Mouse (Mus musculus): ENCODE data around the gene Tnni2. TPM values are rescaled to one million over a fixed set of nuclear protein-coding genes. Genes with fewer than 3 reads are reported as not detected.
"Not testable (repeated sequence)": the region's sequence is repeated elsewhere in the genome, so short reads cannot be mapped to it uniquely, and the experiment has no call there.

Tnni2 gene
- total and polyA plus RNA-seq, 2 experiments from 2014 or later = 0.46 TPM; not detected in 1

DNA sequence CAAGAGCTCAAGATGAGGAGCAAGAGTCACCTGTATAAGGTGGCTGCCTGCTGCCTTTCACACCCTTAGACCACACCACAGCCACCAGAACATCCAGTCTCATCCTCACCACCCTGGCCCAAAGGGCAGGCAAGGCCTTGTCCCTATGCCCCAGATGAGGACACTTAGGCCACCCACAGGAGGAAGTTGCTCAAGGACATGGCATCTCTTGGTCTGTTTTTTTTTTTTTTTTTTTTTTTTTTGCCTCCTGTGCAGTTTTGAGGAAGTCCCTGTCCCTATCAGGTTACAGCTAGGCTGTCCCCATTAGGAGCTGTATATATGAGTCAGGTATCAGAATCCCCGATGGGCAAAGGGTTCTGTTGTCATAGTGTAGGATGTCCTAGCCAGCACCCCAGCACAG lies 42.4 kb upstream of the Tnni2 start:
- no peak overlapping the region for H3K4me2 ChIP-seq (ENCODE audit: low read depth, low read length, poor library complexity, severe bottlenecking)
- no peaks in the 10 kb centered on the region for H3K36me3 ChIP-seq (ENCODE audit: insufficient read depth, low read length)
- DNase-seq (ENCODE audit: low spot score) (no peak), ATAC-seq (ENCODE audit: low FRiP score) (no peak)
- no peaks in the 10 kb centered on the region for H3K9me3 ChIP-seq (ENCODE audit: low read length)
- no peak overlapping the region for H3K4me3 ChIP-seq (ENCODE audit: low read depth, low read length)
- H3K27me3 ChIP-seq (ENCODE audit: insufficient read depth, low read length) = no peaks in the 10 kb centered on the region
- 78% methylated on average over 1 of the region's 1 CpGs for WGBS
- TF ChIP-seq CTCF (IDR thresholded peaks at IDR 0.05) = no peak
- H3K9ac ChIP-seq (replicated peaks; ENCODE audit: low read length, poor library complexity, severe bottlenecking) = no peak overlapping the region
- no peaks in the 10 kb centered on the region for H3K4me1 ChIP-seq (ENCODE audit: insufficient read depth, low read length)
- H3K27ac ChIP-seq (ENCODE audit: low read depth, low read length) = no peak overlapping the region

DNA sequence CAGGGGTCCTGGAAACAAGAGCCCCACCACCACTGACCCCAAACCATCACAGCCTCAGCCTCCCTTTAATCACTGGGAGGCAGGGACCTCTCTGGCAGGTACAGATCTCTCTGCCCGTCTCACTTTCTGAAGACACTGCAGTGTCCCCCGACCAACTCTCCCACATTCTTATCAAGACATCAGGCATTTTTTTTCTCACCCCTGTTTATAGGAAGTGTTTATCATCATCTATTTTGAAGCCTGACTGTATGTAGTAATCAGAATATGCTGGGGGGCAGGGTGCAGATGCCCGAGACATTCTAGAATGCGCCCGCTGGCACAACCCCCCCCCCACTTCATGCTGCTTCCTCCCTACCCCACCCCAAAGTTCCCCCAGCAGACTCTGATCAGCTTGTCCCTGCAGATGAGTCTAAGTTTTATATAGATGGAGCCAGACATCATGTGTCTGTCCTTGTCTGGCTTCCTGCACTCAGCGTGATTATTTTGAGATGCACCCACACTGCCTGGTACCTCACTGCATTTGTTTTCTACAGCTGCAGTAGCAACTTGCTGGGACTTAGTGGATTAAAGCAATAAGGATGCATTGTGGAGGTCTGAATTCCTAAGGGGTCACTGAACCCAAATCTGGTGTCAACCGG lies 41.4 kb upstream of the Tnni2 start:
- no peak overlapping the region for H3K27ac ChIP-seq (ENCODE audit: low read depth, low read length)
- DNase-seq (ENCODE audit: low spot score) (no peak), ATAC-seq (ENCODE audit: low FRiP score) (no peak)
- H3K9me3 ChIP-seq (ENCODE audit: low read length) = no peaks in the 10 kb centered on the region
- H3K9ac ChIP-seq (replicated peaks; ENCODE audit: low read length, poor library complexity, severe bottlenecking) = no peak overlapping the region
- TF ChIP-seq CTCF (IDR thresholded peaks at IDR 0.05) = no peak
- no peaks in the 10 kb centered on the region for H3K36me3 ChIP-seq (ENCODE audit: insufficient read depth, low read length)
- H3K27me3 ChIP-seq (ENCODE audit: insufficient read depth, low read length) = no peaks in the 10 kb centered on the region
- 53% methylated on average over 7 of the region's 7 CpGs for WGBS
- H3K4me1 ChIP-seq (ENCODE audit: insufficient read depth, low read length) = no peaks in the 10 kb centered on the region
- H3K4me3 ChIP-seq (ENCODE audit: low read depth, low read length) = no peak overlapping the region
- H3K4me2 ChIP-seq (ENCODE audit: low read depth, low read length, poor library complexity, severe bottlenecking) = no peak overlapping the region

DNA sequence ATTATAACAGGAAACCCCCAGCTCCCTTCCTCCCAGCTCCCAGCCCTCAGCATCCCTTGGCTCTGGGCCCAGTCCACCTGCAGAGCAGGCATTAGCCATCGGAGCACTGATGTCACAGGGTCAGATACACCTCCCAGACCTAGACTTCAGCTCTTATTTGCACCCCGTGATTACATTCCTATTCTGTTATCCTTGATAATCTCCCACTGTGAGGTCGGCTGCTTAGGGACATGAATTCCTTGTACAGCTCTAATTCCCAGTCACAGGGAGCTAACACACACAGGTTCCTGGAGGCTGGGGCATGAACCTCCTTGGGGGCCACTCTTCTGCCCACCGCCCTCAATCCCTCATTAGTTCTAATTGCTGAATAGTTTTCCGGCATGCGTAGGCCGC lies 40.9 kb upstream of the Tnni2 start:
- no peaks in the 10 kb centered on the region for H3K27me3 ChIP-seq (ENCODE audit: insufficient read depth, low read length)
- H3K36me3 ChIP-seq (ENCODE audit: insufficient read depth, low read length) = no peaks in the 10 kb centered on the region
- H3K4me2 ChIP-seq (ENCODE audit: low read depth, low read length, poor library complexity, severe bottlenecking) = no peak overlapping the region
- H3K9me3 ChIP-seq (ENCODE audit: low read length) = no peaks in the 10 kb centered on the region
- DNase-seq (ENCODE audit: low spot score) (no peak), ATAC-seq (ENCODE audit: low FRiP score) (no peak)
- no peak overlapping the region for H3K9ac ChIP-seq (replicated peaks; ENCODE audit: low read length, poor library complexity, severe bottlenecking)
- 30% methylated on average over 7 of the region's 7 CpGs for WGBS
- TF ChIP-seq CTCF (IDR thresholded peaks at IDR 0.05) = no peak
- no peak overlapping the region for H3K27ac ChIP-seq (ENCODE audit: low read depth, low read length)
- H3K4me1 ChIP-seq (ENCODE audit: insufficient read depth, low read length) = no peaks in the 10 kb centered on the region
- no peak overlapping the region for H3K4me3 ChIP-seq (ENCODE audit: low read depth, low read length)

DNA sequence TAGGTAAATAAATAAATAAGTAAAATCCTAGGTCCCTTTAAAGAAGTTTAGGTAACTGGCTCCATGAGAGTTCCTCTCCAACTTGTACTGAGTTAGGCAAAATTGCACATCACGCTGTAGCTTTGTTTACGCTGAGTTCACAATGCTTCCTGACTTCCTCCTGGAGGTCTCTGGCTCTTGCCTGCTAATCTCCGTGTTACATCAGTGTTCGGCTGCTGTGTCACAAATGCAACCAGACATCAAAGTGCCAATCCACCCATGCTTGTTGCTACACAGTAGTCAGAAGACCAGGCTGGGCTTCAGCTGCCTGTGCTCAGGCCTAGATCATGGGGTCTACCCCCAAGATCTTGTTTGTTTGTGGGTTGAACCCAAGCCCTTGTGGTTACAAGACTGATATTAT lies 38.0 kb upstream of the Tnni2 start:
- Histone ChIP-seq H3K4me3 (ENCODE audit: low read depth, low read length) (no peak overlapping the region), H3K36me3 (ENCODE audit: insufficient read depth, low read length) (no peaks in the 10 kb centered on the region), H3K27ac (ENCODE audit: low read depth, low read length) (no peak overlapping the region), H3K4me2 (ENCODE audit: low read depth, low read length, poor library complexity, severe bottlenecking) (no peak overlapping the region), H3K9ac (replicated peaks; ENCODE audit: low read length, poor library complexity, severe bottlenecking) (no peak overlapping the region), H3K4me1 (ENCODE audit: insufficient read depth, low read length) (no peaks in the 10 kb centered on the region), H3K9me3 (ENCODE audit: low read length) (no peaks in the 10 kb centered on the region), H3K27me3 (ENCODE audit: insufficient read depth, low read length) (no peaks in the 10 kb centered on the region)
- ATAC-seq (ENCODE audit: low FRiP score) = no peak
- DNase-seq (ENCODE audit: low spot score) = no peak
- WGBS = 86% methylated on average over 4 of the region's 4 CpGs
- TF ChIP-seq CTCF (IDR thresholded peaks at IDR 0.05) = no peak

DNA sequence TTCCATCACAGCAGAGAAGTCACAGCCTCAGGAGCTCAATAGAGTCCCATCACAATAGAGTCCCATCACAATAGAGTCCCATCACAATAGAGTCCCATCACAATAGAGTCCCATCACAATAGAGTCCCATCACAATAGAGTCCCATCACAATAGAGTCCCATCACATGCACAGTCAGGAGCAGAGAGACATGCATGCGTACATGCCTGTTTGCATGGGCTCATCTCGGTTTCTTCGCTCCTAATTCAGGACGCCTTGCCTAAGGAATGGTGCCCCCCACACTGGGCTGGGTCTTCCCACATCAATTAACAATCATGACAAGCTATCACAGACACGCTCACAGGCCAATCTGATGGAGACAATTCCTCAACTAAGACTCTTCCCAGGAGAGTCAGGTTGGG lies 36.5 kb upstream of the Tnni2 start:
- not testable (repeated sequence) for H3K9ac ChIP-seq (replicated peaks; ENCODE audit: low read length, poor library complexity, severe bottlenecking); H3K4me2 ChIP-seq (ENCODE audit: low read depth, low read length, poor library complexity, severe bottlenecking); DNase-seq (ENCODE audit: low spot score); H3K9me3 ChIP-seq (ENCODE audit: low read length); ATAC-seq (ENCODE audit: low FRiP score); H3K27ac ChIP-seq (ENCODE audit: low read depth, low read length); H3K4me3 ChIP-seq (ENCODE audit: low read depth, low read length); H3K27me3 ChIP-seq (ENCODE audit: insufficient read depth, low read length); H3K36me3 ChIP-seq (ENCODE audit: insufficient read depth, low read length); H3K4me1 ChIP-seq (ENCODE audit: insufficient read depth, low read length)
- 85% methylated on average over 5 of the region's 5 CpGs for WGBS

DNA sequence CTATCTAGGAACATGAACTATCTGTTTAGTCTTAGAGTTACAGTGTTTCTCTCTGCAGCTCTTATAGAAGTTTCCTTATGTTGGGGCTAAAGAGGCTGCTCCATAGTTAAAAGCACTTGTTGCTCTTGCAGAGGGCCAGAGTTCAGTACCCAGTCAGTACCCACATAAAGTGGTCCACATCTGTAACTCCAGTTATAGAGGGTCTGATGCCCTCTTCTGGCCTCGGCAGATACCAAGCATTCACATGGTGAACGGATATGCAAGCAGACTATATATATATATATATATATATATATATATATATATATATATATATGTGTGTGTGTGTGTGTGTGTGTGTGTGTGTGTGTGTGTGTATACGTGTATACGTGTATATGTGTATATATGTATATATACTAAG lies 33.7 kb upstream of the Tnni2 start:
- Histone ChIP-seq H3K9me3 (ENCODE audit: low read length) (no peaks in the 10 kb centered on the region), H3K27me3 (ENCODE audit: insufficient read depth, low read length) (no peaks in the 10 kb centered on the region), H3K36me3 (ENCODE audit: insufficient read depth, low read length) (no peaks in the 10 kb centered on the region), H3K4me1 (ENCODE audit: insufficient read depth, low read length) (no peaks in the 10 kb centered on the region), H3K9ac (replicated peaks; ENCODE audit: low read length, poor library complexity, severe bottlenecking) (no peak overlapping the region), H3K27ac (ENCODE audit: low read depth, low read length) (no peak overlapping the region), H3K4me2 (ENCODE audit: low read depth, low read length, poor library complexity, severe bottlenecking) (no peak overlapping the region), H3K4me3 (ENCODE audit: low read depth, low read length) (no peak overlapping the region)
- ATAC-seq (ENCODE audit: low FRiP score) = no peak
- no peak for DNase-seq (ENCODE audit: low spot score)
- no peak for TF ChIP-seq CTCF (IDR thresholded peaks at IDR 0.05)
- WGBS = 78% methylated on average over 4 of the region's 4 CpGs
